Mouse (Mus musculus) kidney, adult 2 months (tissue): ENCODE measurements at regions not wholly inside any gene's neighbourhood (a gene's known extent, or its start where the extent isn't known, plus 50 kb on each side); places are given as distances from the start of the nearest gene placed in this dataset.

Experiments
- DNase-seq: peaks from one replicate; pipeline ENCODE4 v3.0.0; 2021
- H3K27ac ChIP-seq: fragments of 200-500 bp; 2 replicates; pipeline ENCODE4 v1.5.1; 2012; ENCODE audit warnings: low read depth, low read length, control low read depth, inconsistent platforms; ENCODE audit not compliant: insufficient read depth
- H3K27me3 ChIP-seq: fragments of 200-500 bp; replicated peaks from 2 replicates; pipeline ENCODE4 v1.6.1; 2012; ENCODE audit warnings: mild to moderate bottlenecking, moderate library complexity, low read length, inconsistent platforms; ENCODE audit not compliant: control insufficient read depth, insufficient read depth
- H3K36me3 ChIP-seq: fragments of 200-500 bp; 2 replicates; pipeline ENCODE4 v1.6.1; 2012; ENCODE audit warnings: mild to moderate bottlenecking, moderate library complexity, low read length, inconsistent platforms; ENCODE audit not compliant: control insufficient read depth, insufficient read depth
- H3K4me1 ChIP-seq: fragments of 200-500 bp; 2 replicates; pipeline ENCODE4 v1.6.1; 2011; ENCODE audit warnings: low read length; ENCODE audit not compliant: control insufficient read depth, insufficient read depth
- H3K4me3 ChIP-seq: fragments of 200-500 bp; 2 replicates; pipeline ENCODE4 v1.5.1; 2011; ENCODE audit warnings: mild to moderate bottlenecking, low read depth, low read length, control low read depth; ENCODE audit not compliant: insufficient read depth
- CTCF ChIP-seq: fragments of 200-500 bp; conservative IDR thresholded peaks from 2 replicates; pipeline ENCODE4 v1.5.1; 2011; ENCODE audit warnings: low read depth, mild to moderate bottlenecking, control low read depth, low read length, moderate library complexity, mixed read lengths; ENCODE audit not compliant: insufficient read depth, insufficient read length
- POLR2A ChIP-seq: fragments of 200-500 bp; IDR thresholded peaks from one replicate; pipeline ENCODE4 v1.6.1; 2011; ENCODE audit warnings: low read depth, low read length, control low read depth
- WGBS: fragments of 180-500 bp; shearing (Covaris S2); methylation state at CpG from one replicate; pipeline ENCODE4 v1.1.7; 2018; 5-methylcytosine and 5-hydroxymethylcytosine counted together

- WGBS, result 61% methylated on average over 11 of the region's 11 CpGs
- no peak for TF ChIP-seq POLR2A
- TF ChIP-seq CTCF, result no peak
- H3K4me1 ChIP-seq, result no peaks in the 10 kb centered on the region
- H3K27ac ChIP-seq, result no peak overlapping the region
- no peaks in the 10 kb centered on the region for H3K36me3 ChIP-seq
- H3K4me3 ChIP-seq, result no peak overlapping the region
- H3K27me3 ChIP-seq, result no peaks in the 10 kb centered on the region; the same call in 1 of the 2 replicates
- no peak for DNase-seq
These were observed 385.3 kb upstream of the Kcnab2 start for GRCm38 (mm10) chr4:152862818-152863614.

GRCm38 (mm10) chr4:152859161-152859560 lies 381.5 kb upstream of the Kcnab2 start:
- Histone ChIP-seq H3K27ac (no peak overlapping the region), H3K4me1 (no peaks in the 10 kb centered on the region), H3K36me3 (no peaks in the 10 kb centered on the region), H3K4me3 (no peak overlapping the region), H3K27me3 (no peaks in the 10 kb centered on the region; the same call in 1 of the 2 replicates)
- DNase-seq, result no peak
- WGBS, result 78% methylated on average over 9 of the region's 9 CpGs
- no peak for TF ChIP-seq CTCF

GRCm38 (mm10) chr4:152850147-152850546 lies 372.5 kb upstream of the Kcnab2 start:
- Histone ChIP-seq H3K27ac (no peak overlapping the region), H3K4me3 (no peak overlapping the region), H3K27me3 (no peaks in the 10 kb centered on the region), H3K4me1 (no peaks in the 10 kb centered on the region), H3K36me3 (no peaks in the 10 kb centered on the region)
- no peak for DNase-seq
- 46% methylated on average over 9 of the region's 9 CpGs for WGBS
- TF ChIP-seq CTCF, result no peak
- no peak for TF ChIP-seq POLR2A

- no peak overlapping the region for H3K4me3 ChIP-seq
- H3K4me1 ChIP-seq, result no peaks in the 10 kb centered on the region
- TF ChIP-seq POLR2A, result no peak
- TF ChIP-seq CTCF, result no peak
- no peak for DNase-seq
- no peak overlapping the region for H3K27ac ChIP-seq
- no peaks in the 10 kb centered on the region for H3K36me3 ChIP-seq
- 42% methylated on average over 8 of the region's 8 CpGs for WGBS
- no peaks in the 10 kb centered on the region for H3K27me3 ChIP-seq
These were observed 358.4 kb upstream of the Kcnab2 start for GRCm38 (mm10) chr4:152836080-152836479.

GRCm38 (mm10) chr4:152834421-152835110 lies 356.9 kb upstream of the Kcnab2 start:
- no peak for DNase-seq
- H3K36me3 ChIP-seq, result no peaks in the 10 kb centered on the region
- no peak overlapping the region for H3K27ac ChIP-seq
- no peak overlapping the region for H3K4me3 ChIP-seq
- H3K27me3 ChIP-seq, result no peaks in the 10 kb centered on the region
- TF ChIP-seq CTCF (no peak), POLR2A (no peak)
- 51% methylated on average over 11 of the region's 11 CpGs for WGBS
- H3K4me1 ChIP-seq, result no peaks in the 10 kb centered on the region

GRCm38 (mm10) chr4:152833411-152834310 lies 356.0 kb upstream of the Kcnab2 start:
- no peak for TF ChIP-seq POLR2A
- no peak for TF ChIP-seq CTCF
- H3K27me3 ChIP-seq, result no peaks in the 10 kb centered on the region
- no peak overlapping the region for H3K4me3 ChIP-seq
- H3K36me3 ChIP-seq, result no peaks in the 10 kb centered on the region
- no peaks in the 10 kb centered on the region for H3K4me1 ChIP-seq
- WGBS, result 21% methylated on average over 23 of the region's 23 CpGs
- no peak overlapping the region for H3K27ac ChIP-seq
- no peak for DNase-seq

- no peak for TF ChIP-seq POLR2A
- no peak for TF ChIP-seq CTCF
- Histone ChIP-seq H3K4me1 (no peaks in the 10 kb centered on the region), H3K27ac (no peak overlapping the region), H3K4me3 (no peak overlapping the region), H3K36me3 (no peaks in the 10 kb centered on the region), H3K27me3 (no peaks in the 10 kb centered on the region)
- no peak for DNase-seq
- WGBS, result 75% methylated on average over 10 of the region's 10 CpGs
These were observed 355.2 kb upstream of the Kcnab2 start for GRCm38 (mm10) chr4:152832757-152833363.
